Mouse (Mus musculus): ENCODE data around the gene Uhmk1. TPM values are rescaled to one million over a fixed set of nuclear protein-coding genes. Genes with fewer than 3 reads are reported as not detected.

Gene Uhmk1
- polyA plus RNA-seq, 1 experiment from 2014 or later: 11.3 TPM

DNA sequence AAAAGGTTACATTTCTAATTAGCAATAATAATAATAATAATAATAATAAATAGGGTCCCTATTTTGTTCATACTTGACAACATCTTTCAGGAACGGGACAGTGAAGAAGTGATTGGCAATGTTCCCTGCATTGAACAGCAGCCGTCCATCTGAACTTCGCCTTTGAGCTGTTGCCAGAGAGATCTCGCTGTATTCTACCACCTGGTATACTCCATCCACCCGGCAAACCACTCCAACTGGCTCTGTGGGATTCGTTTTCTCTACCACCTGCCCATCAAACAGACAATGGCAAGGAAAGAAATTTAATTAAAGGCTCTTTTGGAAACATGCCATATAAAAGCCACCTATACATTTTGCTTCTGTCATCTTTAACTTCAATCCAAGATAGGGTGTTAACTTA is 64.3 kb downstream of the Uhmk1 start:
- peaks cover 10% of the 10 kb centered on the region; the same call in 1 of the 2 replicates for H3K36me3 ChIP-seq (ENCODE audit: control insufficient read depth, insufficient read depth, low read length)
- ATAC-seq (ENCODE audit: low read depth): no peak
- H3K27me3 ChIP-seq (ENCODE audit: control insufficient read depth, insufficient read depth, low read length): no peaks in the 10 kb centered on the region
- H3K9me3 ChIP-seq (ENCODE audit: control insufficient read depth, low read length): no peaks in the 10 kb centered on the region
- no peak overlapping the region for H3K9ac ChIP-seq (replicated peaks; ENCODE audit: low read depth, low read length)
- H3K4me3 ChIP-seq (ENCODE audit: low read depth, low read length): no peak overlapping the region
- H3K4me1 ChIP-seq (ENCODE audit: control insufficient read depth, insufficient read depth, low read length): no peaks in the 10 kb centered on the region
- 72% methylated on average over 6 of the region's 6 CpGs for WGBS
- no peak overlapping the region for H3K27ac ChIP-seq (ENCODE audit: low read depth, low read length)
- H3K4me2 ChIP-seq (ENCODE audit: low read depth, low read length): no peak overlapping the region

DNA sequence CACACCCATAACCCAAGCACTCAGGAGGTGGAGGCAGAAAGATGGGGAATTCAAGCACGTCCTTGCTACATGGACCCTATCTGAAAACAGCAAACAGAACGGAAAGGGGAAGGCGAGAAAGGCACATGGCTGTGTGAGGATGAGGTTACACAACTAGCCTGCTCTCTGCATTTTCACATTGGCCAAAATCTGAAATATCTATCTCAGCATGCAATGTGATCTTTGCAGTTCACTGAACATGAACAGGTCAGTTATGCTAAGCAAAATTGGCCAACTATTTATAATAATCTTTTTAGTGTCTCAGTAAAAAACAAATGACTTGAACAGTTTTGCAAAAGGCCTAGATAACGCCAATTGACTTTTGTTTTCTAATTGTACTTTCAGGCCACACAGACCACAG is 65.4 kb downstream of the Uhmk1 start:
- Histone ChIP-seq H3K9me3 (ENCODE audit: control insufficient read depth, low read length) (no peaks in the 10 kb centered on the region), H3K4me2 (ENCODE audit: low read depth, low read length) (no peak overlapping the region), H3K36me3 (ENCODE audit: control insufficient read depth, insufficient read depth, low read length) (peaks cover 10% of the 10 kb centered on the region; the same call in 1 of the 2 replicates), H3K27me3 (ENCODE audit: control insufficient read depth, insufficient read depth, low read length) (no peaks in the 10 kb centered on the region), H3K27ac (ENCODE audit: low read depth, low read length) (no peak overlapping the region), H3K4me3 (ENCODE audit: low read depth, low read length) (no peak overlapping the region), H3K4me1 (ENCODE audit: control insufficient read depth, insufficient read depth, low read length) (no peaks in the 10 kb centered on the region), H3K9ac (replicated peaks; ENCODE audit: low read depth, low read length) (no peak overlapping the region)
- ATAC-seq (ENCODE audit: low read depth): no peak
- 92% methylated on average over 4 of the region's 4 CpGs for WGBS

DNA sequence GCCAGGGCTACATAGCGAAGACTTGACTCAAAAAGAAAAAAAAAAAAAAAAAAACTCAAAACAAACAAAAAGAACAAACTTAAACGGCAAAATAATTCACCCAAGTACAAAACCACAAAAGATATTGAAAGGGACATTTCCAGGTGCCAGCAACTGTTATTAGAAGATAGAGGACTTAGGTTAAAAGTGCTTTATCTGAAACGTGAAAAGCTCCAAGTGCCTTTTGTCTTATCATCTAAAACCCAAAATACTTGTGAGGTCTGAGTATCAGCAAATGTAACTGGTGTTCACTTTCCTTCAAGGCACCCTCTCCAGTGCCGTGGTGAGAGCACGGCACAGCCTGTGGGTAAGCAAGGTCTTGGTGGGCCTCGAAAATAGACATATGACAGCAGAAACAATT is 66.7 kb downstream of the Uhmk1 start:
- no peak overlapping the region for H3K4me2 ChIP-seq (ENCODE audit: low read depth, low read length)
- no peak overlapping the region for H3K9ac ChIP-seq (replicated peaks; ENCODE audit: low read depth, low read length)
- peaks cover 10% of the 10 kb centered on the region; the same call in 1 of the 2 replicates for H3K36me3 ChIP-seq (ENCODE audit: control insufficient read depth, insufficient read depth, low read length)
- H3K27me3 ChIP-seq (ENCODE audit: control insufficient read depth, insufficient read depth, low read length): no peaks in the 10 kb centered on the region
- 93% methylated on average over 6 of the region's 6 CpGs for WGBS
- H3K4me3 ChIP-seq (ENCODE audit: low read depth, low read length): no peak overlapping the region
- no peak overlapping the region for H3K27ac ChIP-seq (ENCODE audit: low read depth, low read length)
- H3K4me1 ChIP-seq (ENCODE audit: control insufficient read depth, insufficient read depth, low read length): no peaks in the 10 kb centered on the region
- no peaks in the 10 kb centered on the region for H3K9me3 ChIP-seq (ENCODE audit: control insufficient read depth, low read length)
- no peak for ATAC-seq (ENCODE audit: low read depth)

DNA sequence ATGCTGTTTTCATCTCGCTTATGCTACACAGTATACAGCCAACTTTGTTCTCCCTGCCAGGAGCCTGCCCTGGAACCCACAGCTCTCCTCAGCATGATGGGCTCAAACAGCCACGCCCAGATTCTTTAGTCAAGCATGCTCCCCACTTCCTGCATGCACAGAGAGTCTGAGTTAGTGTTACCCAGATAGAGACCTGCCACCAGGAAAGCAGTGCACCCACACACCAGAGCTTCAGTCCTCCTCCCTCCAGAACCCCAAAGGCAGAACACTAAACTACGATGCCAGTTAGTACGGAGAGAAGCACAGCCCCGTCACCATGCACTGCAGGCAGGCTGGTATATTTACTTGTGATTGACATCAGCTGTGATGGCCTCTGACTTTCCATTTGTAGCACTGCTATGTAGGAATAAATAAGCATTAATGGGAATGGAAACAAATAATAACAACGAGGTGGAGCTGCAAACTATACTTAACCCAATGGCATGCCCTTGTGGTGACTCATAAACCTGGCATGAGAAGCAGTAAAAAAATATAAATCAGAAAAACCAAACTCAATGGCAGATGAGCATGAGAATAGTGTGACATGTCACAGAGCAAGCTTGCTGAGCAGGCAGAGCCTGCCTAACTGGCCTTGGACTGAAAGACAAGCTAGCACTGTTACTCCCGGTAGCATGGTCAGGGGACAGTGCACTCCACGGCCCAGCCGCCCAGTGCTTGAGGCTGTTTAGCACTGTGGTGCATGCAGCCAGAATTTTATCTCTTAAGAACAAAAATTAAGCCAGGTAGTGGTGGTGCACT is 67.3 kb downstream of the Uhmk1 start:
- H3K27ac ChIP-seq (ENCODE audit: low read depth, low read length): no peak overlapping the region
- no peak for ATAC-seq (ENCODE audit: low read depth)
- no peak overlapping the region for H3K9ac ChIP-seq (replicated peaks; ENCODE audit: low read depth, low read length)
- H3K4me1 ChIP-seq (ENCODE audit: control insufficient read depth, insufficient read depth, low read length): no peaks in the 10 kb centered on the region
- WGBS: 90% methylated on average over 9 of the region's 9 CpGs
- H3K4me2 ChIP-seq (ENCODE audit: low read depth, low read length): no peak overlapping the region
- H3K4me3 ChIP-seq (ENCODE audit: low read depth, low read length): no peak overlapping the region
- no peaks in the 10 kb centered on the region for H3K27me3 ChIP-seq (ENCODE audit: control insufficient read depth, insufficient read depth, low read length)
- peaks cover 10% of the 10 kb centered on the region; the same call in 1 of the 2 replicates for H3K36me3 ChIP-seq (ENCODE audit: control insufficient read depth, insufficient read depth, low read length)
- no peaks in the 10 kb centered on the region for H3K9me3 ChIP-seq (ENCODE audit: control insufficient read depth, low read length)

DNA sequence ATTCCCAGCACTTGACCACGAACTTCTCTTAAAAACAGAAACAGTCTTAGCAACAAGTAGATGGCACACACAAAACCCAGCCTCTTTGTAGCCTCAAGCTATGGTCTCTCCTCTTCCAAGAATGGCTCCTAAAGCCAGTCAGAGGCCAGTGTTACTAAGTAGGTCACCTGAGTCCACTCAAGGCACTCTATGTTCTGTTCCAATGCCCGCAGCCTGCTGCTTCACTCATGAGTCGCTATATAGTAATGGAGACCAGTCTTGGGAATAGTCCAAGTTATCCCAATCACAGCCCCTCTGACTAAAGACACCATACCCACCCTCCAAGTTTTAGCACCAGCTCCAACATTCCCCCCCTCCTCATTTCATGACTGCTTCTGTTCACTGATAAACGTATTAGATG is 69.6 kb downstream of the Uhmk1 start:
- Histone ChIP-seq H3K27ac (ENCODE audit: low read depth, low read length) (no peak overlapping the region), H3K4me3 (ENCODE audit: low read depth, low read length) (no peak overlapping the region), H3K9ac (replicated peaks; ENCODE audit: low read depth, low read length) (no peak overlapping the region), H3K4me1 (ENCODE audit: control insufficient read depth, insufficient read depth, low read length) (no peaks in the 10 kb centered on the region), H3K27me3 (ENCODE audit: control insufficient read depth, insufficient read depth, low read length) (no peaks in the 10 kb centered on the region), H3K4me2 (ENCODE audit: low read depth, low read length) (no peak overlapping the region), H3K36me3 (ENCODE audit: control insufficient read depth, insufficient read depth, low read length) (peaks cover 14% of the 10 kb centered on the region; the same call in 1 of the 2 replicates), H3K9me3 (ENCODE audit: control insufficient read depth, low read length) (no peaks in the 10 kb centered on the region)
- 98% methylated on average over 4 of the region's 4 CpGs for WGBS
- ATAC-seq (ENCODE audit: low read depth): no peak

Other genes starting within 250 kb of the Uhmk1 start
- 27.1 and 34.2 TPM in 2 replicates for gene Hsd17b7, start 246.2 kb downstream of the Uhmk1 start, polyA plus RNA-seq (2014; fragmentation: Nextera tagmentation; extraction: Ambion mirVana)
- 0.91 and 11.7 TPM in 2 replicates for gene Ddr2, start 104.6 kb downstream of the Uhmk1 start, polyA plus RNA-seq (2014; fragmentation: Nextera tagmentation; extraction: Ambion mirVana)
- gene Uap1, start 40.4 kb downstream of the Uhmk1 start, polyA plus RNA-seq (2014; fragmentation: Nextera tagmentation; extraction: Ambion mirVana): 62.4 and 70.7 TPM in 2 replicates
- not detected in 2 replicates for gene Sh2d1b2, start 17.4 kb upstream of the Uhmk1 start, polyA plus RNA-seq (2014; fragmentation: Nextera tagmentation; extraction: Ambion mirVana)
- not detected in 2 replicates for gene Sh2d1b1, start 61.9 kb upstream of the Uhmk1 start, polyA plus RNA-seq (2014; fragmentation: Nextera tagmentation; extraction: Ambion mirVana)
- 2.2 and 2.9 TPM in 2 replicates for gene Gm7694, start 90.9 kb upstream of the Uhmk1 start, polyA plus RNA-seq (2014; fragmentation: Nextera tagmentation; extraction: Ambion mirVana)
- gene Spata46, start 93.4 kb upstream of the Uhmk1 start, polyA plus RNA-seq (2014; fragmentation: Nextera tagmentation; extraction: Ambion mirVana): 1.3 and 1.9 TPM in 2 replicates